Mouse (Mus musculus) neural tube, embryonic 11.5 days (tissue): Measurements from ENCODE around the gene Chac1. TPM values are rescaled to one million over a fixed set of nuclear protein-coding genes. Genes with fewer than 3 reads are reported as not detected.

Experiments used
- ATAC-seq: fragments of 200-750 bp; cut with Nextera tagmentation; 2 replicates; pipeline ENCODE4 v1.8.0; 2017; ENCODE audit warnings: moderate number of reproducible peaks, mild to moderate bottlenecking, moderate TSS enrichment, moderate library complexity; ENCODE audit not compliant: insufficient read depth, low FRiP score, low TSS enrichment
- DNase-seq: peaks from one replicate; pipeline ENCODE4 v3.0.0-alpha.2; 2015; ENCODE audit warnings: low spot score
- H3K27ac ChIP-seq: fragments of 300-500 bp; sonication (generic); 2 replicates; pipeline ENCODE4 v1.5.1; 2014; ENCODE audit warnings: low read depth, mild to moderate bottlenecking, low read length
- H3K27me3 ChIP-seq: fragments of 300-500 bp; sonication (generic); 2 replicates; pipeline ENCODE4 v1.6.1; 2014; ENCODE audit warnings: mild to moderate bottlenecking, low read length, mixed read lengths; ENCODE audit not compliant: control insufficient read depth, insufficient read depth
- H3K36me3 ChIP-seq: fragments of 300-500 bp; sonication (generic); 2 replicates; pipeline ENCODE4 v1.6.1; 2014; ENCODE audit warnings: mild to moderate bottlenecking, low read length, moderate library complexity, mixed read lengths; ENCODE audit not compliant: control insufficient read depth, insufficient read depth
- H3K4me1 ChIP-seq: fragments of 300-500 bp; sonication (generic); 2 replicates; pipeline ENCODE4 v1.6.1; 2014; ENCODE audit warnings: low read length, mixed read lengths; ENCODE audit not compliant: control insufficient read depth, insufficient read depth
- H3K4me2 ChIP-seq: fragments of 300-500 bp; sonication (generic); 2 replicates; pipeline ENCODE4 v1.6.1; 2014; ENCODE audit warnings: low read depth, mild to moderate bottlenecking, moderate library complexity
- H3K4me3 ChIP-seq: fragments of 300-500 bp; sonication (generic); 2 replicates; pipeline ENCODE4 v1.5.1; 2014; ENCODE audit warnings: low read depth, low read length
- H3K9ac ChIP-seq: fragments of 300-500 bp; sonication (generic); 2 replicates; pipeline ENCODE4 v1.6.1; 2014; ENCODE audit warnings: mild to moderate bottlenecking, low read length
- H3K9me3 ChIP-seq: fragments of 300-500 bp; sonication (generic); 2 replicates; pipeline ENCODE4 v1.6.1; 2016; ENCODE audit warnings: low read length; ENCODE audit not compliant: control insufficient read depth
- WGBS: fragments of 180-500 bp; shearing (Covaris S2); extraction: QIAGEN DNeasy Blood & Tissue Kit; methylation state at CpG from one replicate; pipeline ENCODE4 v1.1.7; 2014; 5-methylcytosine and 5-hydroxymethylcytosine counted together
- polyA plus RNA-seq: library from polyadenylated mRNA; unstranded; fragments of >200 nt; fragmentation: Nextera tagmentation; extraction: Ambion mirVana; gene quantifications from 2 replicates; pipeline ENCODE4 v1.2.1, GENCODE M21; 2014

Gene Chac1
- polyA plus RNA-seq, 1 experiment from 2014 or later, result 0.95 TPM

DNA sequence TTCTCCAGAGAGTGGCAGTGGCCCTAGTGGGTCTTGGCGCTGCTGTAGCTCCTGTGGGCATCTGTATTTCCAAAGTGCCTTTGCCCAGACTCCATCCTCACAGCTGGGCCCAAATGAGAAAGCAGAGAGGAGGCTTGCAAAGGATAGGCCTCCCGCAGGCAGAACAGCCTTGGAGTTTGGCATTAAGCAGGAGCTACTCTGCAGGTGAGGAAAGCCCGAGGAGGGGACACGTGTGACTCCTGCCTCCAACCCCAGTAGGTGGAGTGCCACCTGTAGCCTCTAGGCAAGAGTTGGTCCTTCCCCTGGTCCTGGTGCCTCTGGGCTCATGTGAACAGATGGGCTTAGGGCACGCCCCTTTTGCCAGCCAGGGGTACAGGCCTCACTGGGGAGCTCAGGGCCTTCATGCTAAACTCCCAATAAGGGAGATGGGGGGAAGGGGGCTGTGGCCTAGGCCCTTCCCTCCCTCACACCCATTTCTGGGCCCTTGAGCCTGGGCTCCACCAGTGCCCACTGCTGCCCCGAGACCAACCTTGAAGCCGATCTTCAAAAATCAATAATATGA, 16.0 kb upstream of the Chac1 start:
- H3K9me3 ChIP-seq, result no peaks in the 10 kb centered on the region
- H3K36me3 ChIP-seq, result no peaks in the 10 kb centered on the region
- DNase-seq (peak; percentile 1), ATAC-seq (no peak)
- H3K4me1 ChIP-seq, result peaks cover 4% of the 10 kb centered on the region; the same call in 1 of the 2 replicates
- no peak overlapping the region for H3K9ac ChIP-seq
- H3K4me2 ChIP-seq, result no peak overlapping the region
- H3K27ac ChIP-seq, result no peak overlapping the region
- peaks cover 18% of the 10 kb centered on the region for H3K27me3 ChIP-seq
- 74% methylated on average over 7 of the region's 7 CpGs for WGBS
- H3K4me3 ChIP-seq, result no peak overlapping the region

DNA sequence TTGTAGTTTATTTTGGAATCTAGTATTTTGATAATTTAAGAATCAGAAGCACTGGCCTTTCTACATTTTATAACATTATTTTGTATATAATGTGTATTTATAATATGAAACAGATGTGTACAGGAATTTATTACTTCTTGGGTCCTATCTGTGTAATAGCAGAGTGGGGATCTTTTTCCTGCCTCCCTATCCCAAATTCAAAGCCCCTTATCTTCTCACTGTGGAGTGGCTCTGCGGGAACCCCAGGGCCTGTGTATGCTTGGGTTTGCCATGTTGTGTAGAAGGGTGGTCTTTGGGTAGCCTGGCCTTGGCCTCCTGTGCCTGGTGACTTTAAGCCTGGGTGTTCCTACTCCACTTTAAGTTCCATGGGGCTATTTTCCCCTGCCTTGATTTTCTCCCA, 15.5 kb upstream of the Chac1 start:
- H3K27me3 ChIP-seq, result peaks cover 14% of the 10 kb centered on the region
- no peaks in the 10 kb centered on the region for H3K36me3 ChIP-seq
- no peak overlapping the region for H3K4me3 ChIP-seq
- no peak overlapping the region for H3K4me2 ChIP-seq
- 90% methylated on average over 1 of the region's 1 CpGs for WGBS
- H3K4me1 ChIP-seq, result peaks cover 4% of the 10 kb centered on the region; the same call in 1 of the 2 replicates
- no peaks in the 10 kb centered on the region for H3K9me3 ChIP-seq
- ATAC-seq (no peak), DNase-seq (peak; percentile 2)
- no peak overlapping the region for H3K9ac ChIP-seq
- no peak overlapping the region for H3K27ac ChIP-seq

DNA sequence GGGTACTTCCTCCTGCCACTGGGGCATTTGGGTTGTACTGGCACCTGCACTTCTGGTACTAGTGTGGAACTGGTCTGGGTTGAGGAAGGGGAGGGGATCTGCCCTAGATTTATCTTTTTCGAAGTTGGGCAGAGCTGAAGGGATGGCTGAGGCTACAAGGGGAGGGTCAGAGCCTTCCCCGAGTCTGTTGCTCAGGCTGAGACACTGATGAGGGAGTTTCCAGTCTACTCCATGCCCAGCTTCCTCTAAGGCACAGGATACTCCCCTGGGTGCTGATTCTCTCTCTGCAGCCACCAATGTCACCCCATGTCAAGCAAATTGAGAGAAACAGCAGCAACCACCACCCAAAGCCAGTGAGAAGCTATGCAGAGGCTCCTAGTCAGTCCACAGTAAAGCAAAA, 15.0 kb upstream of the Chac1 start:
- no peaks in the 10 kb centered on the region for H3K9me3 ChIP-seq
- WGBS, result 63% methylated on average over 2 of the region's 2 CpGs
- ATAC-seq (no peak), DNase-seq (peak; percentile 3)
- peaks cover 9% of the 10 kb centered on the region for H3K27me3 ChIP-seq
- H3K36me3 ChIP-seq, result no peaks in the 10 kb centered on the region
- no peak overlapping the region for H3K4me3 ChIP-seq
- H3K27ac ChIP-seq, result no peak overlapping the region
- H3K9ac ChIP-seq, result no peak overlapping the region
- peaks cover 4% of the 10 kb centered on the region; the same call in 1 of the 2 replicates for H3K4me1 ChIP-seq
- H3K4me2 ChIP-seq, result no peak overlapping the region

DNA sequence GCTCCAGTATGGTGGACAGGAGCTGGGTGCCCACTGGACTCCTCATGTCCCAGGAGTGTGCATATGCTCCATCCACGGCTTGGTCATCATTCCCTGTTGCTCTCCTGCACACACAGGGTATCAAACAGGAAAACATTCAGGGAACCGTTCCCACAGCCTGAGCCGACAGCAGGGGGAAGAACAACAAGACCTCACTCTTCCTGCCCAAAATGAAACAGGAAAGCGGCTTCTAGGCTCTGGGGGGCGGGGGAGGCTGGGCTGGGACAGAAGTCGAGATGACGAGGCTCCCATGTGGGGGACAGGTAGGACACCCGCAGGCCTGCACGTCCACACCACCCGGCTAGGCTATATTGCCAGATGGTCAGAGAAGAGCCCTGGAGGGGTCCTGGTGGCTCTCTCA, 14.6 kb upstream of the Chac1 start:
- Histone ChIP-seq H3K27ac (no peak overlapping the region), H3K4me2 (no peak overlapping the region), H3K9ac (no peak overlapping the region), H3K4me3 (no peak overlapping the region), H3K4me1 (peaks cover 4% of the 10 kb centered on the region; the same call in 1 of the 2 replicates), H3K27me3 (peaks cover 5% of the 10 kb centered on the region), H3K36me3 (no peaks in the 10 kb centered on the region), H3K9me3 (no peaks in the 10 kb centered on the region)
- ATAC-seq, result no peak
- peak; percentile 9 for DNase-seq
- WGBS, result 71% methylated on average over 10 of the region's 10 CpGs

DNA sequence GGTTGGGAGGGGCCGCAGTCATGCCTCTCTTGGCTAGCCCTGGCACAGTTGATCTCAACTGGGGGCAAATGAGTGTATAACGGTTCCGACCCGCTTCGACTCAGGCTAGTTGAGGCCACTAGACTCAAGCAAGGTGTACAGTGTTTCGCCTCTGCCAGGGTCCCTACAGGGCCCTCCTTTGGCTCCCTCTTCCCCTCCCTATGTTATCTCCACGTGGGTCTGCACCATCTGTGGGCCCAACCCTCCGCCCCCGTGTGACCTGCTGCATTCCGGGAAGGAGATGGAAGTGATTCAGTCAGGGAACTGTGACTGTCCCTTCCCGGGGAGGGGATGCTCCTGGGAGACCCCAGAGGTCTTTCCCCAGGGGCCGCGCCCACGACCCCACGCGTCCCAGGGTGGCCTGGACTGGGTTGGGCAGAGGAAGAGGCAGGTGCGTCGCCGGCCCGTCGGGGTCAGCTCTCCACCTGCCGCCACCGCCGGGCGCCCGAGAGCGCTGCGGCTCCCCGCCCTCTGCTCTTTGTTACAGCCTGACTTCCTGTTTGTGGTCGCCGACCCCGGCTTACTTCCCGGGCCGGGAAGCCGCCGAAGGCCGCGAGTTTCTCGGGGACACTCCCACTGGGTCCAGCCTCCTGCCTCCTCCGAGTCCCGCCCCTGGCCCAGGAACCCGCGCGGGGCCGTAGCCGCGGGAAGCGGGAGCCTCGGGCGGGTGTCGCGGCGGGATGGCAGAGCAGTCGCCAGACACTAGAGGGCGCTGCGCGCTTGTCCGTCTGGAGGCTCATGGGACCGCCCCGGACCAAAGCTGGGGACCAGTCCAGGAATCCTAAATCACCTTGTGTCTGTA, 13.4 kb upstream of the Chac1 start:
- Histone ChIP-seq H3K4me2 (peak overlapping the region; percentile 79), H3K4me1 (peaks cover 4% of the 10 kb centered on the region; the same call in 1 of the 2 replicates), H3K9me3 (no peaks in the 10 kb centered on the region), H3K27ac (peak overlapping the region; percentile 63), H3K9ac (peak overlapping the region; percentile 89), H3K36me3 (no peaks in the 10 kb centered on the region), H3K27me3 (no peaks in the 10 kb centered on the region; the same call in 1 of the 2 replicates), H3K4me3 (peak overlapping the region; percentile 59)
- 9% methylated on average over 48 of the region's 60 CpGs for WGBS
- peak; percentile 79 for ATAC-seq
- peak; percentile 89 for DNase-seq

DNA sequence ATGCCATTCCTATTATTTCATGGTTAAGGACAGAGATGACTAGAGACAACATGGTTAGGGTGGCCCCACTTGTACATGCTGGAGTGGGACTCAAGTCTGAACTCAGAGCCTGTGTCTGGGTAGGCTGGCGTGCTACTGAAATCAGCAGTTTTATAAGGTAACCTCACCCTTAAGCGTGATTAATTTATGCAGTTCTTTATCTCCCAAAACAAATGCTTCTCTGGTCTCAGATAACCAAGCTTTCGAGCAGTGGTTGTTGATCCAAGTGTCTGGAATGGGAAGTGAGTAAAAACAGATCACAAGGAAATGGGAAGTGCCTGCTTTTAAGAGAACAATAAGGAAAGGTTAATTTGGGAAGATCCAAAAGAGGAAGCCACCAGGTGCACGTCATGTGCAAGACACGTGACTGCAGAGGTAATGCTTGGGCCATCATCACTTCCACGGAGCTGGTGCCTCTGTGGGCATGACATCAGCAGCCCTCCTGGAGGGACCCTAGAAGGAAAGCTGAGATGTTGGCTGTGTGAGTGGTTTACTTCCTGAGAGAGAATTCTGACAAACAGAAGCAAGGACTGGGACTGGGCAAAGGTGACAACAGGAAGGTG, 6.4 kb upstream of the Chac1 start:
- Histone ChIP-seq H3K27ac (no peak overlapping the region), H3K9me3 (no peaks in the 10 kb centered on the region), H3K4me1 (no peaks in the 10 kb centered on the region), H3K27me3 (no peaks in the 10 kb centered on the region), H3K4me2 (no peak overlapping the region), H3K4me3 (no peak overlapping the region), H3K9ac (no peak overlapping the region), H3K36me3 (no peaks in the 10 kb centered on the region)
- ATAC-seq, result no peak
- WGBS, result 60% methylated on average over 6 of the region's 6 CpGs
- no peak for DNase-seq

DNA sequence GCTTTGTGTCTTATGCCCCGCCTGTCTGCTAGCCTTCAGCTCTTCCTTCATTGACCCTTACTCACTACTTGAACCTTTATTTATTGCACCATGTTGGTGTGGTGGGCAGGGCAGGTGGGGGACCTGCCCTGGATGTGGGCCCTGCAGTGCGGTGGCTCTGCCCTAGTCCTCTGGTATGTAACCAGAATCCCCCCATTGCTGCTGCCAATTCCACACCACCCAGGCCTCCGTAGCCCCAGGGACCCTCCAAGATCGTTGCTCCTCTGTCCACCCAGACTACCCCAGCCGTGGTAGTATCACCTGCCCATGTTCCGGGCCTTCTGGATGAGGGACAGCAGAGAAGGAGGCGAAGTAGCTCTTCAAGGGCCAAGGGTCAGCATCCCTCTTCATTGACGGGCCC, 2.7 kb downstream of the Chac1 start:
- DNase-seq (no peak), ATAC-seq (no peak)
- Histone ChIP-seq H3K4me2 (no peak overlapping the region), H3K4me3 (no peak overlapping the region), H3K4me1 (0 out of 2 replicates have a peak, but pooled peaks cover 3% of the 10 kb centered on the region), H3K9me3 (no peaks in the 10 kb centered on the region), H3K27me3 (peaks cover 15% of the 10 kb centered on the region), H3K27ac (no peak overlapping the region), H3K36me3 (no peaks in the 10 kb centered on the region), H3K9ac (no peak overlapping the region)
- WGBS, result 88% methylated on average over 8 of the region's 8 CpGs

DNA sequence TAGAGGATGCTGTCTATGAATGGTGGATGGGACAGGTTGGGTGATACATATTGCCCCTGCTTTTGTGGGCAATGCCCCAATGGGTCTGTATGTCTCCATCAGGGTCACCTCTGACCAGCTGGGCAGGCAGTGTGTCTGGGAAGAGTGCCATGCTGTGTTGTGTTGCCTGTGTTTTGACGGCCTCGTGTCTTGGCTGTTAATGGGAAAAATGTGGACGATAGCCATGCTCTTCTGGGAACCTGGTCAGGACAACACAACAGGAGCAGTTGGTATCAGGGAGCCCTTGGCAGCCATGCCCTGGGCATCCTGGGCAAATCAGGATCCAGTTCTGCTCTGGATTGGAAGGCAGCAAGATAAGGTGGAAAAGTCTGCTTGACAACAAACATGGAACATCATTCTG, 4.1 kb downstream of the Chac1 start:
- Histone ChIP-seq H3K27me3 (peaks cover 15% of the 10 kb centered on the region), H3K4me2 (no peak overlapping the region), H3K4me3 (no peak overlapping the region), H3K36me3 (no peaks in the 10 kb centered on the region), H3K9me3 (no peaks in the 10 kb centered on the region), H3K27ac (no peak overlapping the region), H3K4me1 (0 out of 2 replicates have a peak, but pooled peaks cover 3% of the 10 kb centered on the region), H3K9ac (no peak overlapping the region)
- ATAC-seq (no peak), DNase-seq (no peak)
- WGBS, result 93% methylated on average over 3 of the region's 3 CpGs
